Mouse (Mus musculus) bone marrow, adult 2 months (tissue): ENCODE measurements around the gene Hoxd10.

ENCODE experiments used
- CTCF ChIP-seq: fragments of 200-500 bp; IDR thresholded peaks from 2 replicates; pipeline ENCODE4 v1.5.1; 2011; ENCODE audit warnings: low read length, control low read depth; ENCODE audit not compliant: control insufficient read depth, insufficient read depth
- POLR2A ChIP-seq: fragments of 200-500 bp; IDR thresholded peaks from 2 replicates; pipeline ENCODE4 v1.6.1; 2011; ENCODE audit warnings: low read depth, mild to moderate bottlenecking, control low read depth, low read length, borderline replicate concordance; ENCODE audit not compliant: control insufficient read depth

GRCm38 (mm10) chr2:74673835-74674425 is 17.8 kb upstream of the Hoxd10 start:
- TF ChIP-seq CTCF (no peak), POLR2A (no peak)
